Mouse (Mus musculus): ENCODE data around the gene Fzd5.

The Fzd5 gene

DNA sequence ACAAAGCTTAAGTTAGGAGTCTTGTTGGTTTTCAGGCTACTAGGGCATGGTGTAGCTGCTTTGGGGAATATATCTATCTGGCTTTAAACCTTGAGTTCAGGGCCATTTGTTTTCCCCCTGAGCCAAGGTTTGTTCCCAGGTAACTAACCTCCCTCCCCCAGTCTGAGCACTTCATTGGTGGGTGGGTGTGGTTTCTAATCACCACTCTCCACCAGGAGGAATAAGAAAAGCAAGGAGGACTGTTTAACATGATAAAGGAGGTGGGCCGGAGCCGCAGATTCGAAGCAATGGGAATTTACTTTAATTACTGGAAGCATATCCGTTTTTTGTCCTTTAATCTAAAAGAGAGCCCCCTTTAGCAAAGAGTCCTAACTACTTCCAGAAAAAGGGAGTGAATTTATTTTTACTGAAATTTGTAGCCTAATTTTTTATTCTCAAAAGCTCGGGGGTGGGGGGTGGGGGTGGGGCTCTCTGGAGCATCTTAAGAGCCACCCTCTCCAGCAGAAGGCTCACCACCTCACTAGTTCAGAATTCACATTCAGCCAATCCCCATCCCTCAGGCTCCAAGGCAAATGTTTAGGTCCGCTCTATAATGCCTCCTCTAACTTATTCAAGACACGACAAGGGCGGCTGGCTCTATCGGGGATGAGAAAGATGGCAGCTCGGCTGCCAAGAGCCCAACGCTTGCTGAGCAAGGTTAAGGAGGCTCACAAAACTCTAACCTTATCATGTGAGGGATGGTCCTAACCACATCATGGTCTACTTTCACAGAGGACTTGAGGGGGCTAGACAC, 3.9 kb downstream of the Fzd5 start:
- DNase-seq (ENCODE audit: low read depth), result no peak

DNA sequence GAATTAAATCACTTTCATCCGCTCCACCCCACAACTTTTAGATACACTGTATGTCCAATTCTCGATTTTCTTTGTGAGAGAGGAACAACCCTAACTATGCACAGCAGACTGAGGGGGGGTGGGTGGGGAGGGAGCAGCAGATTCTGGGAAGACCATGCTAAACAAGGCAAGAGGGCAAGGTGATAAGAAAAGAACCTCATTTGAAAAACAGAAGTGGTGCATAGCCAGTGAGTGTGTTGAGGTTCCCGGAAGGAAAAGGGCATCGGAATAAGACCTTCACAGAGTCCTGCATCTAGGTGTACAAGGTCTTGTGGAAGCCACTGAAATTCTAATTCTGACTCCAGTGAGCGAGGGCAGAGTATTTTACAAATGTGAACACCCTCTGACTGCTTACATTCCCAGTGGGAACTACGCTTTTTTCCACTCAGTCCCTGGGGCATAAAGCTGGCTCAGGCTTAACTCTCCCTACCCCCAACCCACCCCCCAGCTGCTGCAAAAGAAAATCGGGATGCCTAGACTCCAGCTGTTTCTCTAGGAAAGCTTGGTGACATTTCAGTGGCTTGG, 4.8 kb downstream of the Fzd5 start:
- no peak for DNase-seq (ENCODE audit: low read depth)

DNA sequence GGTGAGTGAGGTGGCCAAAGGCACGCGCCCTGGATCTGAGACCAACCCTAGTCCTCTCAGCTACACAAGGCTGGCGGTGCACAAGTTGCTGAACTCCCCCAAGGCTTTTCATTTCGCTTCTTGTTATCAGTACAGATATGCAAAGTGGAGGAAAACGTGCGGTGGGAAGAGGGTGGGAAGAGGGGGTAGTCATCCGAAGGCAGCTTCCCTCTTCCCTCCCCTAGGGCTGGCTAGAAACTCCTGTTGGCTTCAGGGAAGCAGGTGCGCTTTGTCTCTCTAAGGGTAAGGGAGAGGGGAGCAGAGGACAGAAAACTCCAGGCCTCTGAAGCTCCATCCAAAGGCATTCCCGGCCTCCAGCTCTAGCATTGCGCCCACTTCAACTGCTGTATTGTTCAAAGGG, 5.4 kb downstream of the Fzd5 start:
- DNase-seq (ENCODE audit: low read depth), result no peak

DNA sequence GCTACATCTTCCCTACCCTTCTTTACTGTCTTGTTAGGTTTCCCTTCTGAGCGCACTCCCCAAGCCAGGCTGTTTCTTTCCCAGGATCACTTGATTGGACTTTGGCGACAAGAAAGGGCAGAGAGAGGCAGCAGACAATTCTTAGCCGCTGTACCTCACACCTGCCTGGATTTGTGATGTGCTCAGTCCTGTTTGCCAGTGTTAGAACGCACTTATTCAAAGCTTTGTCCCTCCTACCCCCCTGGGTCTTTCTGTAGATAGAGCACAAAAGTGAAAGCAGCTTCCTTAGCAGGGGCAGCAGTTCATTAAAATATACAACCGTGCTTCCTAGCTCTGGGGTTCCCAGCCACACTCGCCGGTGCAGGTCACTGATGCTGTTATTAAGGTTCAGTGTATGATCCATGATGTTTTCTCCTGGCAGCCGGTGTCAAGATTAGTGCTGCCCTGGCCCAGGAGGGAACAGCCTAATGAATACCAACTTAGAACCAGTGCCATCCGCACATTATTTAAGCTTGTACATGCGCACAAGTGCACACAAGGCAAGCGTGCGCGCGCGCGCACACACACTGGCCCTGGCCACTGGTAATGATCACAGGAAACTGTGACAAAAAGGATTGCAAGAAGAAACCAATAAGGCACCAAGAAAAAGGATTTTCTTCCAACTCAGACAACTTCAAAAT, 6.1 kb downstream of the Fzd5 start:
- no peak for DNase-seq (ENCODE audit: low read depth)

- DNase-seq (ENCODE audit: low read depth), result no peak
Observed at GRCm38 (mm10) chr1:64730046-64730445, 7.5 kb downstream of the Fzd5 start.

- no peak for DNase-seq (ENCODE audit: low read depth)
Observed at GRCm38 (mm10) chr1:64721034-64721587, 16.4 kb downstream of the Fzd5 start.

DNA sequence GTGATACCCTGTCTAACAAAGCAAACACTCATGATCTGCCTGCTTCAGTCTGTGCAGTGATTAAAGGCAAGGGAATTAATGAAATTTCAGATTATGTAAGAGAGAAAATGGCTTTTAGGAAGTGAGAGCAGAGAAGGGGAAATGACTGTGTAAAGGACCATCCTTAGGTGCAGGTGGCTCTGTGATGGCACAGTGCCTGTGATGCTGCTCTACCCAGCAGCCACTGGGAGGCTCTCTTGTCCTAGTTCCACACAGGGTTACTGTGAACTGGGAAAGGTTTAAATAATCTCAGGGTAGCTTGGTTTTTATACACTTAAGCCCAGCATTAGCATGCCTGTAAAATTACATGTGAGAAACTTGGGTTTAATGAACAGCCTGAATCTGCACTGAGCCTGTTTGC, 20.0 kb downstream of the Fzd5 start:
- no peak for DNase-seq (ENCODE audit: low read depth)

- no peak for DNase-seq (ENCODE audit: low read depth)
Observed at GRCm38 (mm10) chr1:64716589-64717304, 20.8 kb downstream of the Fzd5 start.

DNA sequence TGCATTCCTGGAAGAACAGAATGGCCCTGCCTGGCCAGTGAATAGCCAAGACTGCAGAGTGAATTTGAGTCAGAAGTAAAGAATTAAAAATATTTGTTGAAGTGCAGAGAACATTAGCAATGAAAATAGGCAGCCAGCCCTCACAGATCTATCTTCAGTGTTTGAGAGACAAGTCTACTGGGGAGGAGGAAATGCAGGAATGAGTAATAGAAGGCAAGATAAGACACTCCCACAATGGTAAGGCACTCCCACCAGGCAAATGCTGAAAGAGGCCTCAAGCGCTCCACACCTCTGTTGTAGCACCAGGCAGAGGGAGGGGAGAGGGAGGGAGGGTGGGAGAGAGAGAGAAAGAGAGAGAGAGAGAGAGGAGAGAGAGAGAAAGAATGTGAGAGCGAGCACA, 22.1 kb downstream of the Fzd5 start:
- DNase-seq (ENCODE audit: low read depth), result no peak

- no peak for DNase-seq (ENCODE audit: low read depth)
Observed at GRCm38 (mm10) chr1:64712006-64712760, 25.4 kb downstream of the Fzd5 start.

- DNase-seq (ENCODE audit: low read depth), result no peak
Observed at GRCm38 (mm10) chr1:64709891-64710290, 27.7 kb downstream of the Fzd5 start.

GRCm38 (mm10) chr1:64706610-64707009, 30.9 kb downstream of the Fzd5 start:
- no peak for DNase-seq (ENCODE audit: low read depth)

- peak; percentile 49 for DNase-seq (ENCODE audit: low read depth)
Observed at GRCm38 (mm10) chr1:64705230-64705629, 32.3 kb downstream of the Fzd5 start.

GRCm38 (mm10) chr1:64701780-64702179, 35.8 kb downstream of the Fzd5 start:
- no peak for DNase-seq (ENCODE audit: low read depth)

DNA sequence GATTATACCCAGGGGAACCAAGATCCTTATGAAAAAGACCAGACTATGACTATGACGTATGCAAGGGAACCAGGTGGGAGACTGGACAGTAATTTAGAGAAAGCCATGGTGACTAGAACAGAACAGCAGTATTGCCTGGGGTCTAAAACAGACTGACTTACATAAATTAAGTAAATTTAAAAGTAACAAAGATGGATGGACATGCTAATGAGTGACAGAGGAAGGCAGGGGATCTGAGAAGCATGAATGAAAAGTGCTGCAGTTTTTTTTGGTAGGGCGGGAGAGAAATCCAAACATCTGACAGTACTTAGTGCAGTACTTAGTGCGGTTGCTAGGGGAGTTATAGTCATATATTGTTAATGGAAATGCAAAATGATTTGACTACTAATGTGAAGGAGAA, 42.4 kb downstream of the Fzd5 start:
- DNase-seq (ENCODE audit: low read depth), result no peak

DNA sequence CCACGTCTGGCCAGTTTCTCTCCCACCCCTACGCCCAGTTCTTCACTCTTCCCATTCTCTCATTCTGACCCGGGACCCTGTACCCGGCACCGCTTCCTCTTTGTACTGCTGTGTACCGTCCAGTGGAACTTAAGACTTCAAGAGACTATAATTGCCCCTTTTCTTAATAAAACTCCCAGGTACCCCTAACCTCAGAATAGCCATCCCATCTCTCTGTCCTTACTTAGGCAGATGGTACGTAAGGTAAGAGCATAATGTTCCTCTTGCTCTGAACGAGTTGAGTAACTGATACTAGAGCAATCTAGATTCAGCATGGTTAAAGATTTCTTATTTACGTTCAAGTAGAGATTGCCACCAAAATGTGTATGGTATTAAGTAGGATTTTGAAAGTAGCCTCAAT, 46.0 kb downstream of the Fzd5 start:
- no peak for DNase-seq (ENCODE audit: low read depth)

DNA sequence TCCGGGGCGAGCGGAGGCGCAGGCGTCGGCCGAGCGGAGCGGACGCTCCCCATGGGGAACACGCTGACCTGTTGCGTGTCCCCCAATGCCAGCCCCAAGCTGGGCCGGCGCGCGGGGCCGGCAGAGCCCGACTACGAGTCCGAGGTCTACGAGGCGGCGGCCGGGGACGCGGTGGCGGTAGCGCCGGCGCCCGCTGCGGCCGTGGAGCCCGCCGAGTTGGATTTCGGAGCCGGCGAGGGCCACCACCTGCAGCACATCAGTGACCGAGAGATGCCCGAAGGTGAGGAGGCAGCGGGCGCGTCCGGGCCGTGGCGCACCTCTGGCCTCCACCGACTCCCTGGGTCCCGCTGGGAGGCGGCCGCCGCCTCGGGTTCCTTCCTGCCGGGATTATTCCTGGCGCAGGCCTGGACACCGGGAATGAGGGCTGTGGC, 46.4 kb downstream of the Fzd5 start:
- DNase-seq (ENCODE audit: low read depth), result no peak

DNA sequence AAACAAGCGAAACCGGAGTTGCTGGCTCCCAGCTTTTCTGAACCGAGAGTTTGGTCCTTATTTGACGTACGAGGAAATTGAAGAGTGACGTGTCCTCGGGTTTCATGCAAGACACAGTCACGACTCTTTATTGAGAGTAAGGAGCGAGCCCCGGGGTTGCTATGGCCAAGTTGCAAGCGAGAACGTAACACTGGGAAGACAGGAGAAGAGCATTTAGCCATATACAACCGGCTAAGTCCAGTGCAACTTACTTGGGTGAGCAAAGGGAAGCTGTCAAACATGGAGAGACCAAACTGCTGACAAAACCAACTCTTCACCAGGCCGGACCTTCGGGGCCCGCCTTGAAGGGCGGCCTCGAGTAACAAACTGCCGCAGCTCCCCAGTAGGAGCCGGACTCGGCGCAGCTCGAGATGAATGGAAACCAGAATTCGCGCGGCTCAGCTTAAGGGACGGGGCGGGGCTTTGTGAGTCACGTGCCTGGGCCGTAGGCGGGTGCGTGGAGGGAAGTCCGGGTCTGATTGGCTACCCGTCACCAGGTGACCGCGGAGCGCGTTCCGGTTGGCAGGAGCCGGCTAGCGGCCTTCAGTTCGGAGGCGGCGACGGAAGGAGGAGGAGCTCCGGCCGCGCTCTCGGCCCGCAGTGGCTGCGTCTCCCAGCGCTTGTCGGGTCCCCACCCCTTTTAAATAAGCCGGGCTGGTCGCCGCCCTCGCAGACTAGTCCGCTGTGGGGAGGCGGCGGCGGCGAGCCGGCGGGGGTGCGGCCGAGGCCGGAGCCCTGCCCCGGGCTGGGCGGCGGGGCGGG, 47.1 kb downstream of the Fzd5 start, which contains the start of gene Ccnyl1:
Gene Ccnyl1, plus strand, starts transcription at position 243 of the 801 bp plus-strand sequence.
- DNase-seq (ENCODE audit: low read depth), result peak; percentile 96

- no peak for DNase-seq (ENCODE audit: low read depth)
Observed at GRCm38 (mm10) chr1:64689561-64690212, 47.9 kb downstream of the Fzd5 start.

- no peak for DNase-seq (ENCODE audit: low read depth)
Observed at GRCm38 (mm10) chr1:64688046-64688445, 49.5 kb downstream of the Fzd5 start.

All from fibroblast of lung, adult 2 months (primary cell).